Mouse (Mus musculus) liver, adult (tissue): Measurements from ENCODE around the gene Hcn2.

Source experiments
- GATA4 ChIP-seq: IDR thresholded peaks from 2 replicates; pipeline ENCODE4 v1.6.1; 2014; ENCODE audit warnings: mild to moderate bottlenecking, low read length; ENCODE audit not compliant: insufficient replicate concordance

Gene Hcn2

DNA sequence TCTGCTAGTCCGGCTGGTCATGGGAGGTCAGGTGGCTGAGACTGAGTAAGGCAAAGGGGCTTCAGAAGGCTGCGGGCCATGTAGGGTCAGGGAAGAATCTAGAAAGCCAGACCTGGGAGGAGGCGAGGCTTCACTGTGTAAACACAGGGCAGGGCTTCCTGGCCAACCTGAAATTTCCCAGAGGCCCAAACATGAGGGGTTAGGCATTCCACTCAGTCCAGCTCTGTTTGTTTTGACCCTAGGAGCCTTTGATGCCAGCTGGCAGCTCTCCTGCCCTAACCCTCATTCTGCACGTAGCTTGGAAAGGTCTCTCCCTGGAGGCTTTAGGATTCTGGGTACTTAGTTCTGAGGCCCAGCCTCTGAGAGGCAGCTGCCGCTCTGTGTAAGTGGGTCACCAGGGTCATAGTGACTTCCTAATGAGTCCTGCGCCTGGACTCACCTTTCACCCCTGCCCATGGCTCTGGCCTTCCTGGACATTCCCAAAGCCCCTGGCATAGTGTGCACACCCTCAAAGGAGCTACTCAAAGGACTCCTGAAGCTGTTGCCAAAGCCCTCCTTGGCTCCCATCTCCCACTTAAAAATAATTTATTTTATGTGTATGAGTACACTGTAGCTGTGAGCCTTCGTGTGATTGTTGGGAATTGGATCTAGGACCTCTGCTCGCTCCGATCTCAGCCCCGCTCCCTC, 14.8 kb upstream of the Hcn2 start:
- no peak for TF ChIP-seq GATA4

DNA sequence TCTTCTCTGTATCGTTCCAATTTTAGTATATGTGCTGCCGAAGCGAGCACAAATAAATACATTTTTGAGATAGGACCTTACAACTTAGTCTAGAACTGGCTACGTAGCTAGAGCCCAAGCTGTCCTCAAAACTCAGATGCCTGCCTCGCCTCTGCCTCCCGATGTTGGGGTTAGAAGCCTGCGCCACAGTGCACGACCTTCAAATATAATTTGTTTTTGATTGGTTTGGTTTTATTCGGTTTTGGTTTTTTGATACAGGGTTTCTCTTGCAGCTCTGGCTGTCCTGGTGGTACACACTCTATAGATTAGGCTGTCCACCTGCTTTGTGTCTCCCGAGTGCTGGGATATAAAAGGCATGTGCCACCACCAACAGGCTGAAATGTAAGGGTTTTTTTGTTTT, 12.9 kb upstream of the Hcn2 start:
- TF ChIP-seq GATA4, result no peak

DNA sequence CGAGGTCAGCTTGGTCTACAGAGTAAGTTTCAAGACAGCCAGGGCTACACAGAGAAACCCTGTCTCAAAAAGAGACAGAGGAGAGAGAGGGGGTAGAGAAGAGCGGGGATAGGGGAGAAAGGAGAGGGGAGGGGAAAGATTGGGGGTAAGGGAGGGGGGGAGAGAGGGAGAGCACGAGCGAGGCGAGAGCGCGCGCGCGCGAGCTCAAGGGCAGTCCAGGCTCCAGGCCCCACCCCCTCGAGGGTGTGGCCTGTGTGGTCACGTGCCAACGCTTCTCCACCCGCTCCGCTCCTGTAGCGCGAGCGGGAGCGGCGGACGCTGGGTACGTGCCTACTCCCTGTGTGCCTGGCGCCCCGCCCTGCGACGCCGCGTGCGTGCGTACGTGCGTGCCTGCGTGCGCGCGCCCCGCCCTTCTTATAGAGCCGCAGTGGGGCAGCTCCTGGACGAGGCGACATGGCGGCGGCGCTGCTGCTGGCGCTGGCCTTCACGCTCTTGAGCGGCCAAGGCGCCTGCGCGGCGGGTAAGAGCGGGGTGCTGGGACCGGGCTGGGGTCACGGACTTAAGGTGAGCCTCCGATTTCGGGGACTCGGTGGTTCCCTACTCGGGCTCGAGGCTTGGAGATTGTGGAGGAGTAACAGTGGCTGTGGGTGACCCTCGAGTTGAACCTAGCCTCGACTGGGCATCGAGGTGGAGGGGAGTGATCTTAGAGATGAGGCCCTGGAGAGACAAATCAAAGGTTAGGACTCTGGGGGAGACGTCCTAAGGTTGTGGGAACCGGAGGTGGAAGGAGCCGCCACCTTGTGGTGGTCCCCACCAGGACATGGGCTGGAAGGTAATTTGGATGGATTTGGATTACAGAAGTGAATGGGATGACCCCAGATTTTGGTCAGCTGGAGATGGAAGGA, 12.1 kb upstream of the Hcn2 start, which contains the start of gene Bsg:
Bsg (plus strand) TSS at position 427 of the 905 bp plus-strand sequence.
- no peak for TF ChIP-seq GATA4

DNA sequence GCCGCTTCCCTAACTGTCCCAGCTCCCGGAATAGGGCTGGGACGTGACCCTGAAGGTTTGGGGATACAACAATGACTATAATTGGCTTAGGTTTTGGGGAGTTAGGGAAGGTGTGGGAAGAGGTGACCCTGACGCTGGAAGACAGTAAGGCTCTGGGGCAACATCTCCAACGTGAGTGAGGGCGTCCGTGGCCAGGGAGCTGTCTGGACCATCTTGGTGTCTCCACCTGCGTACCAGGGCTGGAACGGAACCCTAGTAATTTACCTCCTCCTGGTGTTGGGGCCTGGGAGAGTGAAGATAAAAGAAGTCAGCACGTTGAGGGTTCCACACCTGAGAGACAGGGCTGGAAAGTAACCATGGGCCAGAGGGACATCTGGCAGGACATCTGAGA, 11.5 kb upstream of the Hcn2 start:
- TF ChIP-seq GATA4, result no peak

DNA sequence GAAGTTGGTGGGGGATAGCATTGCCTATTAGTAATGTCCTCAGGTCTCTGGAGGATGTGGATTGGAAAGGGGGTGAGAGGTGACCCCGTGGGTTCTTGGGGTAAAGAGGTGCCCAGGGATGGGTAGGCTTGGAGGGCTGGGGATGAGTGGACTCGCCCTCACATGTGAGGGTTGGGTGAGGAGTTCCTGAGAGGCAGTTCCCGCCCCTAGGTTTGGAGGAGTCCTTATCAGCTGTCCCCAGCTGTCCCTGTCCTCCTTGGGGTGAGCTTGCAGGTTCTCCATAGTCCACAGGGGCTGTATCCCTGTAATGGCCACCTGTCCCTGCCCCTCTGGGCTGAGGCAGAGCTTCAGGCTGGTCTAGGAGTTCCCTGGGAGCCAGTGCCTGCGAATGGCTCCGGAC, 10.5 kb upstream of the Hcn2 start:
- TF ChIP-seq GATA4, result no peak

DNA sequence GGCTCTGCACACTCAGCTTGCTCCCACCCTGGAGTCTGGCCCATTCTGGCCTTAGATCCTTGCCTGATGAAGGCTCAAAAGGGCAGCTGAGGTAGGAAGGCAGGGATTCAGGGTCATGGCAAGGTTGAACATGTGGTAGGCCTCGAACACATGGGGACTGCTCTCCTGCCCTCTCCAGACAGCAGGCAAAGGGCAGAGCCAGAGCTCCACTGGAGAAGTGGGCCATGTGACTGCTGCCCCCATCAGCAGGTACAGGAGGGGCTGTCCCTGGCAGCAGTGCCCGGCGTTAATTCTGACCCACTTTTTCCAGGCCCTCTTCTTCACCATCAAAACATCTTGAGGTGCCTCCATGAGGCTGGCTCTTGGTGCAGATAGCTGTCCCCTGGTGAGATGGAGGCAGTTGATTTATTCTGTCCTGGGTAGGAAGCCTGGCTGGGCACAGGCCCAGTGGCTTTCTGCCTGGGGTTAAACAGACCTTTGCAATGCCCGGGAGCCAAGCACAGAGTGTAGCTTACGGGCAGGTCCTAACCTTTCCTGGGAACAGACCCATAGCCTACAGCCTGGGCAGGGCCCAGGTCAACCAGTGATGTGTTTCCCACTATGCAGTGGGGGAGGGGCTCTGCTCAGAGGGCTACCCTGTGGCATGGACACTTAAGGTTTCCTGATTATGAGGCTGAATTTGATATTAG, 9.9 kb upstream of the Hcn2 start:
- TF ChIP-seq GATA4, result no peak

DNA sequence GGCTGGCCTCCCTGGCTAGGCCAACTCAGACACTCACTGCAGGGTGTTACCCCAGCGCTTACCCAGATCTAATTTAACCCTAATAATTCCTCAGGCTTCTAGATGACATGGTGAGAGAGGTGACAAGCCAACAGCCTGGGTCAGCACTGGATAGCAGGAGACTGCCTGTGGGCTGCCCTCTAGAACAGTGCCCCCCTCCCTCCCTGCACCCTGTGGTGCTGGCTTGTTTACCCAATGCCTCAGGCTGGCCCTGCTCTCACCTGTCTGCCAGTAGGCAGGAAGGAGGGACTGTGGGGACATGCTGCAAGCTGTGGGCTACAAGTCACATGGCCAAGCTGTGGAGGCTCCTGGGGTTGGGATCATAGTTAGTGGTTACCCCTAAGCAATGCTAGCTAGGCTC, 9.3 kb upstream of the Hcn2 start:
- TF ChIP-seq GATA4, result no peak

DNA sequence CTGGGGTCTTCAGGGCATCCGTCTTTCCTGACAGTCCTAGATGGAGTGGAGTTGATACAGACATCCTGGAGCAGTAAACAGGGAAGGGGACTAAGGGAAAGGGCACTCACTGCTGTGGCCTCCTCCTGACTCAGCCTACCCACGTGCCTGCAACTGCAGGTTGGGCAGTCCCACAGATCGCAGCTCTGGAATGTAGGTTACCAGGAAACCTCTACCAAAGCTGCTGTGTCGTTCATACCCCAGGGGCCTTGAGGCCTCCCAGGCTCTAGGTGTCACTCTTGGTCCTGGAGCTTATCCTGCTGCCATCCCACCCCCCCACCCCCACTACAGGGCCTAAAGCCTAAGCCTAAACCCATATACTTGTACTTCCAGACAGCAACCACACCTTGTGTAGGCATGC, 8.7 kb upstream of the Hcn2 start:
- no peak for TF ChIP-seq GATA4

DNA sequence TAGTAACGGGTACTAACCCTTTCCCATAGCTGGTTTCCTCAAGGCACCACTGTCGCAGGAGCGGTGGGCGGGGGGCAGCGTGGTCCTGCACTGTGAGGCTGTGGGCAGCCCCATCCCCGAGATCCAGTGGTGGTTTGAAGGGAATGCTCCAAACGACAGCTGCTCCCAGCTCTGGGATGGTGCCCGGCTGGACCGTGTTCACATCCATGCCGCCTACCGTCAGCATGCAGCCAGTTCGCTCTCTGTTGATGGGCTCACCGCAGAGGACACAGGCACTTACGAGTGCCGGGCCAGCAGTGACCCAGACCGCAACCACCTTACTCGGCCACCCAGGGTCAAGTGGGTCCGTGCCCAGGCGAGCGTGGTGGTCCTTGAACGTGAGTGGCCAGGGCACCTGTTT, 7.8 kb upstream of the Hcn2 start:
- no peak for TF ChIP-seq GATA4

DNA sequence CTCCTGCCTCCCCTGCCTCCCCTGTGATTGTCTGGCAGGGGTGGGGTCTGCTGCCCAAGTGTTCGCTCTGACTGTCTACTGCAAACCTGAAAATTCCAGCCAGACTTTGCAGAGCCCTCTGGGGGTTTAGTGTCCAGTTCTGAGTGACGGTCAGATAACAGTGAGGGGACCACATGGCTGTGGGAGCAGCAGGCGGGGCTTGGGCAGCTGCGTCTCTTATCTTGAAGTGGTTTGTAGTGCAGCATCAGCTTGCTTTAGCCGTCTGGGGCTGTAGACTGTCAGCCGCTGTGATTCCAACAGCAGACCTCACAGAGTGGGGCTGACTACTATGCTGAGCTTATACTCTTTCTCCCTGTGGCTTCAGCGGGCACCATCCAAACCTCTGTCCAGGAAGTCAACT, 7.1 kb upstream of the Hcn2 start:
- TF ChIP-seq GATA4, result no peak

DNA sequence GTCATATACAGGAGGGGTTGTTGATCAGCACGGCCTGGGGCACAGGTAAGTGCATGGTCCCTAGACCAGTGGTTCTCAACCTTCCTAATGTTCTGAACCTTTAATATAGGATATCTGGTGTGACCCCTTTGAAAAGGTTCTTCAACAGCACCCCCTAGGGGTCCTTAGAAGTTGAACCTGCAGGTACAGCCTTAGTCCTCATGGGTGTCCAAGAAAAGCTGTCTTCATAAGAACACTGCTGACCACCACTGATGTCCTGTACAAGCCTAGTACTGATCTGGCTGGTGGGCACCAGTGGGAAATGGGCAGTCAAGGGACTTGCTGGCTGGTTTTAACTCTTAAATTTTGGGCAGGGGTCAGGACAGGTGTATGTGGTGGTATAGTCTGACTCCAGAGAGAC, 4.4 kb upstream of the Hcn2 start:
- no peak for TF ChIP-seq GATA4

DNA sequence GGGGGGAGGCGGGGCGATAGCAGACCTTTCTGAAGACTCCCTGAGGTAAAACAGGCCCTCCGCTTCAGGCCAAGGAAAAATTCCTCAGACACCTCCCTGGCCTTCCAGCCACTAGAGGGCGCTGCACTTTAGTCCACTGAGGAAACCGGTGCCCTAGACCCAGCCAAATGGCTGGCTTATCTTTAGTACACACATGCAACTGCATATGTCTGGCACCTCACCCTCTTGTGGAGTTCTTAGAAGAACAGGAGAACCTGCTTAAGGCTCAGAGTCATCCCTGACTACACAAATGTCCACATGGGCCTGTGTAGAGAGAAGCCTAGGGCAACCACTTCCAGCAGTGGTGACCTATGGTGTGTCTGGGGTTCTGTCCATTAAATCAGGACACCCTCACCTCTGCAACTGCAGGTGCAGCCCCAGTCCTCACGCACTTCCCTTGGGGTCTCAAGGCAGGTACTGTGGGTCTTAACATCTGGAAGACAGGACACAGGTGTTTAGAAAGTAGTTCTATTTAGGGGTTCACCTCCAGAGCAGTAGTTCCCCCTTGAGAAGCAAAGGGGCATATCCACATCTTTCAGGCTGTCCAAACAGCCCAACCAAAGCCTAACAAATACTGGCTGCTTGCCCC, 3.8 kb upstream of the Hcn2 start:
- TF ChIP-seq GATA4, result no peak

DNA sequence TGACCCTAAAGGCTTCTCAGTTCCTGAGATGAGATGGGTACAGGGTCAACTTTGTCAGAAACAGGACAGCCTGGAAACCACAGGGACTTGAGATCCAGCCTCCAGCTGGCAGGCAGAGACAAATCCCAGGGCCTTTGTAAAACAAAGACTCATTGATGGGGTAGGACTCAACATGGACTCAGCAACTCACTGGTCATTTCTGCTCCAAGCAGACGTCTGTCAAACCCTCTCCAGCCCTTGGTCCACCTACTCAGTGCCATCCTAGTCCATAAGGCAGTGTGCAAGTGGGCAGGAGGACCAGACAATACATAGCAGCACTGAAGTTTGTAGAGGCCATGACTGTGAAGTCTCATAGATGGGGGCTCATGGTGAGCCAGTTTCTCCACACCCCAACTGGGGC, 3.3 kb upstream of the Hcn2 start:
- TF ChIP-seq GATA4, result no peak

DNA sequence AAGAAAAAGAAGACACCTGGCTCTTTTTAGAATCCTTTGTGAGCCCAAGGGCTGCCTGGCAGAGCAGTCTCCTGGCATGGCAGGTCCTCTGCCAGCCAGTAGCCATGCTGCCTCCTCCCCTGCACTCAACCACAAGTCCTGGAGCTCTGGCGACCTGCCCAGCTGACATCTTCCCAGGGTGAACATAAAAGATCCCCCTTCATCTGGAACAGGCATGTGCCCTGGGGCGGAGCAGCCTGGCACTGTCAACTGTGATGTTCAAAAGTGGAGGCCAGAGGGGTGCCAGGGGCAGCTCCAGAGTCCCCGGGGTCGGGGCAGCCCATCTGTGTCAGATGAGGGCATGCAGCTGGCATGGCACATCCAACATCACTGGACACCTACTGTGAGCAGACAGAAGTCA, 1.4 kb upstream of the Hcn2 start:
- no peak for TF ChIP-seq GATA4

DNA sequence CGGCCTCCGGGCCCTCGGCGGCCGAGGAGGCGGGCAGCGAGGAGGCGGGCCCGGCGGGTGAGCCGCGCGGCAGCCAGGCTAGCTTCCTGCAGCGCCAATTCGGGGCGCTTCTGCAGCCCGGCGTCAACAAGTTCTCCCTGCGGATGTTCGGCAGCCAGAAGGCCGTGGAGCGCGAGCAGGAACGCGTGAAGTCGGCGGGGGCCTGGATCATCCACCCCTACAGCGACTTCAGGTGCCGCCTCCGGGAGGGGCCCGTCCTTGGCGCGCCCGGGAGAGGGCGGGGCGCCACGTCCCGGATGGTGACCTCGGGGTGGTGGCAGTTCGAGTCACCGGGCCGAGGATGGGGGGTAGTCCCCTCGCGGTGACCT, 538 bp downstream of the Hcn2 start:
- no peak for TF ChIP-seq GATA4
